Mouse (Mus musculus) right cerebral cortex, postnatal 36 days (tissue): ENCODE results near the gene Cdcp1.

ENCODE experiments used
- DNase-seq, 2 experiments: peaks; one replicate each; pipeline ENCODE4 v3.0.0; 2022; ENCODE audit warnings: low spot score in 2 of 2, mixed read lengths in 1 of 2

The Cdcp1 gene

GRCm38 (mm10) chr9:123213371-123213770 lies 2.5 kb downstream of the Cdcp1 start:
- DNase-seq = no peak

DNA sequence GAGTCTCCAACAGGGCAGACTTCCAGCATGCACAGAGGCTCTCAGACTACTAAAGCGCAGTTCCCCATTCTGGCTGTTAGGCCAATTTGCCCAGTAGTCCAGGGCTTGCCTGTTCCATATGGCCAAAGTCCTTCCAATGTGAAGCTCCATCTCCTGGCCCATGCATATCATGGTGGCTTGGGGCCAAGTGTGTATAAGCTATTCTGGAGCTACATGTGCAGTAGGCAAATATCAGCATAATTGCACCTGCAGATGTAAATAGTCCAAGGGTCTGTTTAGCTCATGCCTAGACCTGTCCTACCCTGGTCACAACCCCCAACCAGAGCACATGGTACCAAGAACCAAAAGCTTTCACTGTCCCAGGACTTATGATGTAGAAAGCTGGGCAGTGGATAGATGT lies 7.9 kb downstream of the Cdcp1 start:
- DNase-seq = no peak

DNA sequence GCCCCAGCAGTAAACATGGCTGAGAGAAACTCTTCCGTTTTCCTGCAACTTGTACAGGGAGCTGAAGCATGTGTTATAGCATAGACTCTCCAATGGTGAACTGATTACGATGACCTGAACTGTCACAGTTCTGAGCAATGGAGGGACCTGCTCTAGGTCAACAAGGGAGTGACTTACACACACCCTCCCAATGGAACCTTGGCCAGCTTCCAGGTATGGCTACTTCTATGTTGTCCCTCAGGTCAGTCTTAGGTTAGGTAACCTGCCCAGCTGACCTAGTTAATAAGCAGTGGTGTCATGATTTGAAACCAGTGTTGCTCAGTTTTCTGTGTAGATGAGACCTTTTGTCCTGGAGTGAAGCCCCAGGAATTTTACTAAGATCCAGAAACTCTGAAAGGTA lies 8.9 kb downstream of the Cdcp1 start:
- no peak for DNase-seq

DNA sequence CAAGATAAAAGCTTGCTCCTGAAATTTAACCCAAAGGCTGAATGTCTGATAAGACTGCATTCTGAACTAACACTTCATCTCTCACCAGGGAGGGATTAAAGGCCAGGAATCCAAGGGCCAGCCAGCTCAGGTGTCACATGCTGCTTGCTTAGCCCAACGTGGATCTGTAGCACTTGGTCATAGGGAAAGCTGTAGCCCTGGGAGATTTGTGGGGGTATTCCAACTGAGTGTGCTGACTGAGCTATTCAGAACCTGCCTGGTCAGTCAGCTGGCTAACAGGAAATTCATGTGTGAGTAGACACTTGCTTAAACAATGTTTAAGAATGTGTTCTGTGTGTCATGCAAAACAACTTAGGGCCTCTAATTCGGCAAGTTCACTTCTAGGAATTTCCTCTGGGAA lies 9.3 kb downstream of the Cdcp1 start:
- no peak for DNase-seq

- DNase-seq = no peak
Measured at GRCm38 (mm10) chr9:123200116-123200515, 15.7 kb downstream of the Cdcp1 start.

- DNase-seq = no peak
Measured at GRCm38 (mm10) chr9:123188271-123188670, 27.6 kb downstream of the Cdcp1 start.

GRCm38 (mm10) chr9:123187589-123187988 lies 28.2 kb downstream of the Cdcp1 start:
- DNase-seq = no peak

DNA sequence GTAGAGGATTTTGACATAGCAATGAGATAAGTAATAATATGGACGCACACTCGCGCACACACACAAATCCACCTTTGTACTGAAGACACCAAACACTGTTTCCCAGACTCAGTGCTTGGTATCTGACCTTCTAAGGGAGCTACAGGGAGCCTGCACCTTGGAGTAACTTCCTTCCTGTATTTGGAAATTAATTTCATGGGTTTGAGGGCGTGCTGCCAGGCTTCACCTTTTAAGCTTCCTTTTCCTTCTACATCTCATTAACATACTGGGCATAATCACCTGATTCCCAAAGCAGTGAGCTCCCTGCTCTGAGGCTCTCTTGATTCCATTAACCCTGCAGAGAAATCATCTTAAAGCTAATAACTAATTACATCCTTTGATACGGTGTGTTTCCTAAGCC lies 29.7 kb downstream of the Cdcp1 start:
- DNase-seq = no peak

- no peak for DNase-seq
Measured at GRCm38 (mm10) chr9:123185546-123185945, 30.3 kb downstream of the Cdcp1 start.

DNA sequence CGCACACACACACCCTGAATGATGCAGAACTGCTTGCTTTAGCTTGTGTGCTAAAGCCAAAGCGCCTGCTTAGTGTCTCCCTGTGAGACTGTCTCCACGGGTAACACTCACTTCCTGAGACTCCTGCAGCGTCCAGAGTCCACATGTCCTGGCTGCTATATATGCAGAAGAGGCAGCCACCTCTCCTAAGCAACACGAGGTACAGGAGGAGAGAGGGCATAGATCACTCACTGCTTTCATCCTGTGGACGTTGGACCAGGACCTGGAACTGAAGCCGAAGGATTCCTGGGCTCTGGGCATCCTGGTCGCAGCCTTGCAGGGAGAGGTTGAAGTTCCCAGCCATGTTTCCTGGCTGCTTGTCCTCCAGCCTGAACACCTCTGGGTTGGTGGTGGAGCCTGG lies 32.6 kb downstream of the Cdcp1 start:
- no peak for DNase-seq

- no peak for DNase-seq
Measured at GRCm38 (mm10) chr9:123180003-123180402, 35.8 kb downstream of the Cdcp1 start.

DNA sequence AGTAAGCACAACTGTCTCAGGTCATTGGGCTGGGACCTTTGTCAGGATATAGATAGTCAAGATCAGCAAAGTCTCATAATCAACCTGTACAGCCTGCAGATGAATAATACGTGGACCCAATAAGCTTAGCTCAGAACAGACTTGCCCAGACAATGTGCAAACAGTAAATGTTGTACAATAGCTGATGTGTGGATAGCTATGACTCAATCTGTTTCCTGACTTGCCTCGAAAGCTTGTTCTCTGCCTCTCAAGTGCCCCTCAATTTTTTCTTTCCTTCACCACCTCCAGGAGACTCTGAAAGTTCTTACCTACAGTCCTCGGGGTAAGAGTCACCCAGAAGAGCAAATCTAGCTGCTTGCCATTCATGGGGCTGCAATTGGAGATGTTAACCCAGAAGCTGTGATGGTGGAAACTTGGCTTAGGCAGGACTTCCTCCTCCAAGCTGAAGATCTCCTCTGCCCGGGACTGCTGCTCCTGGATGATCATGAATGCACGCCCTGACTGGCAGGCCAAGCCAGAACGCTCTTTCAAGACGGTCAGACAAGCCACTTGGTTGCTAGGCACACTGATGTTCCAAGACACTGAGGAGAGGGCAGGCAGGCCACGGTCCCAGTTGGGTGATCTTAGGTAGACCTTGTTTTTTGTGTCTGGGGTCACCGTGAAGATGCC lies 38.3 kb downstream of the Cdcp1 start:
- no peak for DNase-seq

DNA sequence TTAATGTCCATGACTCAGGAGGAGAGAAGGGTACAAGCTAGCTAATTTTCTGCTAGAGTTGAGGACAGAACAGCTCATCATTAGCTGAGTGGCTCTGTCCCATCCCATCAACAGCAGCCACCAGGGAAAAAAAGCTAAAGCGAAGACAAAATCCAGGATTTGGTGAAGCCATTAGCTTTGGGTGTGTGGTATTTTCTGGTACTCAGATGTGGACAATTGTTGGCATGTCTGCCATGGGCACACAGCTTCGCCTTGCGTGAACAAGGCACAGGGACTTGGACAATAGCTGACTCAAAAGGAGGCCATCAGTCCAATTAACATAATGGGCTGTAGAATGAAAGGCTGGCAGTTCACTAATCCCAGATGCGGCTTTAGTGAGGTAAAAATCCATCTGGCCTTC lies 41.5 kb downstream of the Cdcp1 start:
- no peak for DNase-seq

DNA sequence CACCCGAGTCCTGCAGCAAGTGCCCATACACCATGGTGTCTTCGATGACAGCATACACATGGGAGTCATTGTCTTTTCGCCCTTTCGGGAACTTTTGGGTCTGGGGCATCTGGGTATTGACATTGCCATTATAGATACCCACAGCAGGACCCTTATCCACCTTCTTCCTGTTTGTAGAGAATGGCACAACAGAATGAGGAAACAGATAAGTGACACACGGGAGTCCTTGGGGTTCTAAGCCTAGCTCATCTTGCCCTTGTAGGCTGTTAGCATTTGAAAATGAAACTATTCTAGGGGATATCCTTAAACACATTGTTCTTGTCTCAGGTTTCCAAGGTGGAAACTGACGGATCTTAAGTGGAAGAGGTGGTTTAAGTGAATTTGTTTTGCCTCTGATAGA lies 42.1 kb downstream of the Cdcp1 start:
- DNase-seq = no peak

GRCm38 (mm10) chr9:123165781-123166443 lies 49.9 kb downstream of the Cdcp1 start:
- DNase-seq = no peak

DNA sequence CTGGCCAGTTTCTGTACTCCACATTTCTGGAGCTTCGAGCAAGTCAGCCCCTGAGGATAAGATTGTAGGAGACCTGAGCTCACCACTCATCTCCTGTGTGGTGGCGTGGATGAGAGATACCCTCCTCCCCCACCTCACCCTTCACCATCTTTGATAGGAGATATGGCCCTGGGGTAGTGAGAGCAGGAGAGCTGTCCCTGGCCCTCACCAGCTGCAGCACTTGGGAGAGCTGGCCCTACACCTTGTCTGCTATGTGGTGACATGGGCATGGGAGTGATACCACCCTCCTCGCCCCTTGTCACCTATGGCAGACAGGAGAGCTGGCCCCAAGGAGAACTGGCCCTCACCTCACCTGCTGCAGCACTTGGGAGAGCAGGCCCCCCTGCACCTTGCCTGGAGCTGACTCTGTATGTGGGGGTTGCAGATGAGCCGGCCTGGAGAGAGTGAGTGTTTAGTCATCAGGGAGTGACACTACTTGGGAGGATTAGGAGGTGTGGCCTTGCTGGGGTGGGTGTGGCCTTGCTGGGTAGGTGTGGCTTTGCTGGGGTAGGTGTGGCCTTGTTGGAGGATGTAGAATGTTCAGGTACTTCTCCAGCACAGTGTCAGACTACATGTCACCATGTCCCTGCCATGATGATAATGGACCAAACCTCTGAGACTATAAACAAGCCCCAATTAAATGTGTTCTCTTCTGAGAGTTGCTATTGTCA lies 52.7 kb downstream of the Cdcp1 start:
- DNase-seq = no peak

GRCm38 (mm10) chr9:123161792-123162191 lies 54.0 kb downstream of the Cdcp1 start:
- DNase-seq = no peak

- peak; percentile 49 to 63 for DNase-seq
Measured at GRCm38 (mm10) chr9:123159330-123159729, 56.5 kb downstream of the Cdcp1 start.

GRCm38 (mm10) chr9:123158125-123158836 lies 57.6 kb downstream of the Cdcp1 start:
- no peak for DNase-seq

- no peak for DNase-seq
Measured at GRCm38 (mm10) chr9:123157699-123158098, 58.1 kb downstream of the Cdcp1 start.

GRCm38 (mm10) chr9:123156910-123157361 lies 58.9 kb downstream of the Cdcp1 start:
- DNase-seq = no peak

- DNase-seq = no peak
Measured at GRCm38 (mm10) chr9:123153121-123153520, 62.7 kb downstream of the Cdcp1 start.
